Mouse (Mus musculus) spleen, postnatal 36 days (tissue): ENCODE data around the gene 2610528A11Rik.
"Not testable (repeated sequence)": the region's sequence is repeated elsewhere in the genome, so short reads cannot be mapped to it uniquely, and the experiment has no call there.

ENCODE experiments used
- DNase-seq, 2 experiments: peaks; one replicate each; pipeline ENCODE4 v3.0.0; 2022; ENCODE audit warnings: low spot score in 2 of 2, mixed read lengths in 1 of 2

2610528A11Rik gene

DNA sequence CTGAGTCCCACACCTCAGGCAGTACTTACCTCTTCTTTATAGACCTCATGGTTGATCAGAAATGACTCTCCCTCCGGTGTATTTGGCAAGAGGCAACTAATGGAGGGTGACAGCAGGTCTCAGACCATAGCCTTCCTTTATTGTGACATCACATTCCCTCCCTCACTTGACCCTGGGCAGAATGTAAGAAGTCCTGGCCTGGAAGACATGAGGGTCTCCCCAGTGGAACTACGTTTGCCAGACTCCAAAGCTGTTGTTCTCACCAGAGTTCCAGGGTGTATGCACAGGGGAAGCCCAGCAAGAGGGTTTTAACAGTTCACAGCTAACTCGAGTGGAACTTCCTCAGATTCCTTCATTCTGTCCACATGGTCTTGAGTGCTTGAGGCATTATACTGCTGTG is at the start of gene 2610528A11Rik:
TSS of gene 2610528A11Rik (minus strand) at position 101 of the 400 bp plus-strand sequence.
- DNase-seq: no peak

DNA sequence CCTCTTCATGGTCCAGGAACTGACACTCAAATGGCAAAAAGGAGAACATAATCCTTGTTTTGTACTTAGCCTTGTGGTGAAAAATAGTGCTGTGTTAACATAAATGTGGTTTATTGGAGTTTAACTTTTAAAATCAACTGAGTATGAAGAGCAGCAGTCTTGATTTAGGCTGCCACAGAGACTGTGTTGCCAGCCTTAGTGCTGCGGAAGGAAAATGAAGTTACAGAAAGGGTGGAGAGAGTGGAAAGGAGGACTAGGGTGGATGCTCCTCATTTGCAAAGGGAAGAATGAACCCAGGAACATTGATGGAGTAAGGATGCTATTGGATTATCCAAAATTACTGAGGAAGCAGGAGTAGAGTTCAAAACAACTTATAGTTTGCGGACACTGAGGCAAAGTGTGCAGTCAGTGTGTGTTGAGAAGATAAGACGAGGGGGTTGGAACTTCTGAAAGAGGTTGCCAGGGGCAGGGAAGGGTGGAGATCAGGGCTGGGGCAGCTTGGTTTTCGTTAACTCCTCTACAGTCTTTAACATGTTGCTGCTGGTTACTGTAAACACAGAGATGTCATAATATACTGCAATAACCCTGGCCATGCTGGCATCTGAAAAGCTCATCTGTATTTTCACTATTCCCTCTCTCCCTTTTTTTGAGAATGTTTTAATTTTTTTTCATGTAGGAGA is 49.6 kb upstream of the 2610528A11Rik start:
- peak; percentile 34 to 71 for DNase-seq

GRCm38 (mm10) chr14:37154391-37154790 is 40.6 kb upstream of the 2610528A11Rik start:
- DNase-seq: no peak

- DNase-seq: no peak
Measured at GRCm38 (mm10) chr14:37139051-37139710, 25.4 kb upstream of the 2610528A11Rik start.

DNA sequence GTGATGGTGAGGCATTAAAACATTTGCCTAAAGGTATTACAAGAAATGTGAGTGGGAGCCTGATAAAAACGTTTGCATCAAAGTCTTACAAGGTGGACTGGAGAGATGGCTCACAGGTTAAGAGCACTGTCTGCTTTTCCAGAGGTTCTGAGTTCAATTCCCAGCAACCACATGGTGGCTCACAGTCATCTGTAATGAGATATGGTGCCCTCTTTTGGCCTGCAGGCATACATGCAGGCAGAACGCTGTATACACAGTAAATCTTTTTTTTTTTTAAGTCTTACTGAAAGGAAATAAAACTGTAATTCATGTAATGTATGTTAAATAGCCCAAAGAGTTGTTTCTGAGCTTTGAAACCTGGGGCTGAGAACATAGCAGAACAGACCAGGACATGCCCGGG is 23.8 kb upstream of the 2610528A11Rik start:
- not testable (repeated sequence) for DNase-seq

- DNase-seq: no peak
Measured at GRCm38 (mm10) chr14:37136110-37136509, 22.3 kb upstream of the 2610528A11Rik start.

- no peak for DNase-seq
Measured at GRCm38 (mm10) chr14:37135671-37136070, 21.8 kb upstream of the 2610528A11Rik start.

DNA sequence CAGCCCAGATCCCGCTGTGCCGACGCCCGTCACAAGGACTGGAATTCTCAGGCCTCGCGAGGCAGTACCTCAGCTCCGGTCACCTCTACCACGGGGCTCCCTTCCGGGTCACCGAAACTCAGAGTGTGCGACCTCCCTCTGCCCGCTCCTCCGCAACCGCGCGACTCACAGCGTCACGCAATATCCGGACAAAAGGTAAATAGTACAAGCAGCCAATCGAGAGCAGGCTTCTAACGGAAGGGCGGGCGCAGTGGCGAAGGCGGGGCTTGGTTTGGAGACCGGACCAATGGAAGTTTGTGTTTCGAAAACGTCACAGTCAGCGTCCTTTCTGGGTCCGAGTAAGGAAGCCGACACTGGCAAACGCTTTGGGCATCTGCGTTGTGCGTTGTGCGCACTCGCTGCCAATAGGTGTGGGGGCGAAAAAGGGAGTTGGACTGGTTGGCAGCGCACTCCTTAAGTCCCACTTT is 21.3 kb upstream of the 2610528A11Rik start, which contains the start of gene Ghitm:
TSS of gene Ghitm (minus strand) at position 146 of the 467 bp plus-strand sequence.
- DNase-seq: peak; percentile 96 to 98

DNA sequence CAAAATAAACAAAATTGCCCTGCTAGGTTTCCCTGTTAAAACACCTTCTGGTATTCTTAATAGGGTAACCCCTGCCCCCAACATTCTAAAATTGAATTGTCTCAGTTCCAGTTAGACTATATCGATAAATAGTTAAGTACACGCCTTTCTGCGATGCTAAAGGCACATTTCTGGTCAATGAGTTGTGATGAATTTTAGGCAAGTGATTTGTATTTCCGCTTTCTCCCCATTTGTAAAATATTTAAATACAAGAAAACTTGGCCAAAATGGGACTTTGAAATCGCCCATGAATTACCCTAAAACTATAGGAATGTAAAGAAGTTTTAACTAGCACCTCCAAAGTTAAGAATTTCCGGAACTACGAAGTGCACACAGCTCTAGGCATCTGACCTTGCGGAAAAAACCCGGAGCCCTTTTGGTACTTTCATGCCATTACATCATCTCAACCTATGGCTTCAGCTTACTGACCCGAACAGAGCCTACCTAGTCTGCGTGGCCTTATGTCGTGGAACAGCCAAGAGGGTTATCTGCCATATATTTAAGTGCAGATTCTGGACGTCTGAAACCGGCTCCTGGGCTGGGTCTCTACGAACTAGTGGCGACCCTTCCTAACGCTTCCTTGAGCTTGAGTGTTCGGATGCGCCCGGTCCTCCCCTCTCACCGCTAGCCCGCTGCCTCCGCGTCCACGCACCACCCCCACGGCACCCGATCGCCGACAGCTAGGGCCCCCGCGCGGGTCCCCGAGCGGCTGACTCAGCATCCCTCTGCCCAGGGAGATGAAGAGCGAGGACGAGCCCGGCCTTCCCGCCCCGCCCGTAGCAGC is 20.7 kb upstream of the 2610528A11Rik start:
- peak; percentile 20 to 28 for DNase-seq

DNA sequence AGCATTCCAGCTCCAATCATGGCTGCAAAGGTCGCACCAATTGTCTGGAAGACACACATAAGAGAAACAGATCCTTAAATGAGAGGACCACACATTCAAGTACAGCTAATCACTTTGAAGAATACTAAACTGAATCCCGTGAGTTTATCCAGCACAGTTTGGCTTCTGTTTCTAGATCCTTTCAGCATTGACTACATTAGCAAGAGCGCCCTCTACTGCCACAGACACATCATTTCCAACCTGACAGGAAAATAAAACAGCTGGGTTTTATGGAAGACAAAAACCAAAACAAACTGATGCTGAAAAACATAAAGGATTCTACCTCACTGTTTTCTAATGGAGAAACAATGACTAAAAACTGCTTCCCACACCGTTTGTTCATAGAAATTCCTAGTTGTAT is 13.8 kb upstream of the 2610528A11Rik start:
- peak in 1 of 2 experiments; percentile 22 for DNase-seq

DNA sequence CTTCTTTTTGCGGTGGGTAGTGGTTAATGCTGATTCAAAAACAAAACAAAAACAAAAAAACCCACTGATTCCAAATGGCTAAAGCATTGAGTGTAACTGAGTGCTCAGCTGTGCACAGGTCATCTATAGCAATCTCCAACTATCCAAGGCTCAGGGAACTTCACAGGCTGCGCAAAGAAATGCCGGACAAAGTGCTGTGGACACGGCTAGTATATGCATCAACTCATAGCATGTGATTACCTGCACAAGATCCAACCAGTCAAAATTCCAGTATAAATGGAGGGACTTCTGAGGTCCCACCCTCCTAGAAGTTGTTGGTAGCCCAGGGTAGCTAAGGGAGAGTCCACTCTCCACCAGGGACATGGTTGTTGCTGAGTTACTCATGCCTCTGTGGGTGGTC is 5.4 kb upstream of the 2610528A11Rik start:
- DNase-seq: no peak

DNA sequence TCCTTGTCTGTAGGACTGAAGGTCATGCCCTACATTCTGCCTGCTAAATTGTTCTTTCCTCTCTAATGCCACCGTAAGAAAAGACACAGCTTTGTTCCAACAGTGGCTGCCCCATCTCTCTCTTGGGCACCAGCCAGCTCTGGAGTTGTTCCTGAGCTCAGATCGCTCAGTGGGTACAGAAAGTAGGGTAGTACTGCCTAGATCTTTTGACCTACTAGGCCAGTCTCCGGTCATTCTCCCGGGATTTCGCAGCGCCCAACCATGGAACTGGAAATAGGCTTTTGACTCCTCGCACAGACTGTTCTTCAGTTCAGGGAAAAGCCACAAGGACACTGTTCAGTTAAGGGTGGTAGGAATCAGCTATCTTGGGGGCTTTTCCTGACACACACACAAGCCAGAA is 891 bp downstream of the 2610528A11Rik start:
- no peak for DNase-seq

DNA sequence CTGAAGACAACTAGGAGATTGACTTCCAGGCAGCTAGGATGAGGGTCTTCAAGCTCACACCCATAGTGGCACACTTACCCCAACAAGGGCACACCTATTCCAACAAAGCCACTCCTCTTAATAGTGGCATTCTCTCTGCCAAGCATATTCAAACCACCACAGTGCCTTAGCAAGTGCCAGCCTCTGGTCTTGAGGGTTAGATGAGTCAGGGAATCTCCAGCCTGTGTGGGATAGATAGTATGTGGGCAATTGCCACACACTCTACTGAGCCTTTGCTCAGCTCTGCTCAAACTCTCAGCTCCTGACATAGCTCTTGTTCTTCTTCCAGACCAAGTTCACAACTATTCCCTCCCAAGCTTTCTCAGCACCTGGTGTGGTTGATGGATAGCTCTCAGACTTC is 2.5 kb downstream of the 2610528A11Rik start:
- DNase-seq: no peak

GRCm38 (mm10) chr14:37110456-37110855 is 3.4 kb downstream of the 2610528A11Rik start:
- DNase-seq: no peak

DNA sequence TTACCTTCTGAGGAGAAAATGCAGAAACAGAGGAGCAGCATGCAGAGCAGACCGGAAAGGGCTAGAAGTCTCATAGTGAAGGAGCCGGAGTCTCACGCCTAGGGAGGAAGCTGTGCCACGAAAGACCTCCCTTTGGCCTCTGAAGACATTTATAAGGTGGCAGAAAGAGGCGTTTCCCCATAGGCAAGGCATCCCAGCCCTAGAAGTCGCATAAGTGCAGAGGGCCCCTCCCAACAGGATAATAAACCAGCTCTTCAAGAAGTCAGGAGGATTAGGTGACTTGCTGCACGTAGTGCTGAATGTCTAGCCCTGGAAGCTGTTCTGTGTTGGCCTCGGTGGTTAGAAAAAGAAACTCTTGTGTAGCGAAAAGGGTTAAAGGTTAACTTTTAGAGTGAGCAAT is 3.8 kb downstream of the 2610528A11Rik start:
- DNase-seq: no peak

DNA sequence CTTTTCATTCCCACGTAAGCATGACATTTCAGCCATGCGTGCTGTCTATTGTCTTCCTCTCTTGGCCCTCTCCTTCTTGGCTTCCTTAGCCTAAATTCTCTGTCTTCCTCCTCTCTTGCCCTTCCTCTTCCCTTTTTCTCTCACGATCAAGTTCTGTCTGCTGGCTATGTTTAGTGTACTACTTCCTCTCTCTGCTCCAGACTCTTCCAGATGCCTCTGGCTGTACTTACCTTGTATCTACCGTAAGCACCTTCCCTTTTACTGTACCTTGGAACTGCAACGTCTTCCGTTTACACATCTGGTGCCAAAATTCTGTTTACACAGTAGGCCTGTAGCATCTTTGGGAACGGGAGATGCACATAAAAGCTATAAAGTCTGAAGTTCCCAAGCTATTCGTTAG is 4.4 kb downstream of the 2610528A11Rik start:
- no peak for DNase-seq

- DNase-seq: no peak
Measured at GRCm38 (mm10) chr14:37105846-37106245, 8.0 kb downstream of the 2610528A11Rik start.

- DNase-seq: no peak
Measured at GRCm38 (mm10) chr14:37104747-37105146, 9.1 kb downstream of the 2610528A11Rik start.

DNA sequence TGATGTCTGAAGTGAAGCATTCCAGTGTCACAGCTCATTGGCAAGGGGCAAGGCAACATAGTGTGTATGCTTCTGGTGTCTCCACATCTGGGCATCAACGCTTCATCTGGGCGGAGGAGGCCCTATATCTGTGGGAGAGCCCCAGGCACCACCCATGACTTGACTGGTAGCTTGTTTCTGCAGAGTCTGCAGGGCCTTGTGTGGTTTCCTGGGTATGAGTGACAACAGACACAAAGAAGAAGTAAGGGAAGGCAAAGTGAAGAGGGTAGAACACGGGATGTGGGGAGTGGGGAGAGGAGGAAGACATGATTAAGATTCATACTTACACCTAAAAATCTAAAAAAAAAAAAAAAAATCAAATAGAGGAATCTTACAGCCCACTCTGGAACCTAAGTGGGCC is 11.3 kb downstream of the 2610528A11Rik start:
- no peak for DNase-seq

- DNase-seq: no peak
Measured at GRCm38 (mm10) chr14:37101531-37101930, 12.3 kb downstream of the 2610528A11Rik start.

- no peak for DNase-seq
Measured at GRCm38 (mm10) chr14:37097956-37098530, 15.8 kb downstream of the 2610528A11Rik start, which contains the start of gene Cdhr1. TSS of gene Cdhr1 (minus strand) at chr14:37098347.

DNA sequence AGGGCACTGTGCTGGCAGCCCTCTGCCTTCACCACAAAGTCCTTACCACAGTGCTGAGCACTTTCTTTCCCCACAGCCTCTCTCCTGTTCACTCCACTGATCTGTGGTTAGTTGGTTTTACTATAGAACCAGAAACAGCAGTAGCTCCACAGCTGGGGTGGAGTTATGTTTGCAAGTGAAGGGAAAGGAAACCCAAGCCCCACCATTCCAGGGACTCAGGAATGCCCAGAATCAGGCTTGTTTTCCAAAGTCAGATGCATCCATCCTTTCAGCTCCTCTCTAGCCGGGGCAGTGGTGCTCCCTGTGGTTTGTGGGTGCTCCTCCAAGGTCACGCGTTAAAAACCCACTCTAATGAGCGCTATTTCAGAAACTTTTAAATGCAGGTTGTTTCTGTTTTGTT is 18.3 kb downstream of the 2610528A11Rik start:
- no peak for DNase-seq
